ENCODE assay signal across 31 mouse cellular contexts in genomic region chr17:63680479-63680878, GRCm38 (mm10).
"Had no signal": no experiment of that assay in that cellular context is flagged by ENCODE, and none has a peak within 500 bp of the region (broad histone marks: within the 10 kb centered on the region; RNA-seq: fewer than 3 reads in every experiment).

No protein-coding gene starts in this region.

- H3K4me3 ChIP-seq: limb, embryonic 10.5 days; limb, embryonic 12.5 days; limb, embryonic 13.5 days; limb, embryonic 15.5 days; liver, embryonic 12.5 days; liver, embryonic 13.5 days; liver, embryonic 15.5 days; lung, embryonic 15.5 days; megakaryocyte, embryonic 14.5 days; midbrain, embryonic 10.5 days; midbrain, embryonic 12.5 days; midbrain, embryonic 13.5 days; midbrain, embryonic 15.5 days; myocyte; neural tube, embryonic 12.5 days; neural tube, embryonic 13.5 days had no signal

- H3K9me3 ChIP-seq: limb, embryonic 10.5 days; limb, embryonic 12.5 days; limb, embryonic 13.5 days; limb, embryonic 15.5 days; liver, embryonic 12.5 days; liver, embryonic 13.5 days; liver, embryonic 15.5 days; lung, embryonic 15.5 days; midbrain, embryonic 10.5 days; midbrain, embryonic 12.5 days; midbrain, embryonic 13.5 days; midbrain, embryonic 15.5 days; neural tube, embryonic 12.5 days; neural tube, embryonic 13.5 days had no signal

- DNase-seq: left cerebral cortex, postnatal 4 days; liver; liver, embryonic 13.5 days; liver, postnatal 0 days; lung, adult 18-20 months; lung, adult 2 months; lung, embryonic 14.5 days; lung, postnatal 10 days; lung, postnatal 14 days; lung, postnatal 36 days; lung, postnatal 4 days; midbrain, embryonic 14.5 days had no signal

- H3K4me2 ChIP-seq: limb, embryonic 12.5 days; limb, embryonic 13.5 days; limb, embryonic 15.5 days; liver, embryonic 11.5 days; liver, embryonic 12.5 days; liver, embryonic 13.5 days; liver, embryonic 15.5 days; lung, embryonic 14.5 days; lung, embryonic 15.5 days; midbrain, embryonic 11.5 days; midbrain, embryonic 12.5 days; midbrain, embryonic 13.5 days; midbrain, embryonic 15.5 days; neural tube, embryonic 12.5 days; neural tube, embryonic 13.5 days had no signal

- H3K9ac ChIP-seq: limb, embryonic 12.5 days; limb, embryonic 13.5 days; limb, embryonic 15.5 days; liver, embryonic 12.5 days; liver, embryonic 13.5 days; liver, embryonic 14.5 days; liver, embryonic 15.5 days; liver, postnatal 0 days; lung, embryonic 14.5 days; lung, embryonic 15.5 days; midbrain, embryonic 12.5 days; midbrain, embryonic 13.5 days; midbrain, embryonic 15.5 days; neural tube, embryonic 12.5 days; neural tube, embryonic 13.5 days had no signal

- H3K36me3 ChIP-seq: limb, embryonic 10.5 days; limb, embryonic 12.5 days; limb, embryonic 13.5 days; limb, embryonic 15.5 days; liver, embryonic 12.5 days; liver, embryonic 13.5 days; liver, embryonic 15.5 days; lung, embryonic 15.5 days; midbrain, embryonic 10.5 days; midbrain, embryonic 12.5 days; midbrain, embryonic 13.5 days; midbrain, embryonic 15.5 days; neural tube, embryonic 12.5 days; neural tube, embryonic 13.5 days had no signal

- H3K27me3 ChIP-seq: limb, embryonic 12.5 days; limb, embryonic 13.5 days; limb, embryonic 15.5 days; liver, embryonic 12.5 days; liver, embryonic 13.5 days; liver, embryonic 15.5 days; lung, embryonic 15.5 days; megakaryocyte, embryonic 14.5 days; midbrain, embryonic 12.5 days; midbrain, embryonic 13.5 days; midbrain, embryonic 15.5 days; neural tube, embryonic 12.5 days; neural tube, embryonic 13.5 days had no signal

- H3K4me1 ChIP-seq: limb, embryonic 12.5 days; limb, embryonic 13.5 days; liver, embryonic 12.5 days; liver, embryonic 13.5 days; liver, embryonic 15.5 days; lung, embryonic 15.5 days; megakaryocyte, embryonic 14.5 days; midbrain, embryonic 10.5 days; midbrain, embryonic 12.5 days; midbrain, embryonic 13.5 days; neural tube, embryonic 12.5 days; neural tube, embryonic 13.5 days had no signal

- H3K27ac ChIP-seq: limb, embryonic 10.5 days; limb, embryonic 12.5 days; limb, embryonic 13.5 days; limb, embryonic 15.5 days; liver, embryonic 12.5 days; liver, embryonic 13.5 days; liver, embryonic 14.5 days; liver, embryonic 15.5 days; lung, embryonic 15.5 days; macrophage; midbrain, embryonic 10.5 days; midbrain, embryonic 12.5 days; midbrain, embryonic 13.5 days; midbrain, embryonic 15.5 days; neural tube, embryonic 12.5 days; neural tube, embryonic 13.5 days had no signal
